Mouse (Mus musculus): ENCODE data around the gene 4930412O13Rik.

GRCm38 (mm10) chr2:9852851-9853576, 28.0 kb upstream of the 4930412O13Rik start:
- TF ChIP-seq CTCF (IDR thresholded peaks at IDR 0.05; ENCODE audit: control insufficient read depth, insufficient read depth, insufficient replicate concordance, low read depth, low read length) (no peak), POLR2A (IDR thresholded peaks at IDR 0.05; ENCODE audit: control insufficient read depth, low read depth, low read length) (no peak)
